Mouse (Mus musculus) erythroblast, embryonic 14.5 days (primary cell): ENCODE measurements around the gene Ldlrad3.

Source experiments
- GATA1 ChIP-seq: IDR thresholded peaks from 2 replicates; pipeline ENCODE4 v1.6.1; 2012; ENCODE audit warnings: low read length, inconsistent platforms, mixed read lengths
- TAL1 ChIP-seq: IDR thresholded peaks from 3 replicates; pipeline ENCODE4 v1.6.1; 2012; ENCODE audit warnings: low read length, inconsistent platforms, mixed read lengths

GRCm38 (mm10) chr2:101933301-101933700 lies 252.9 kb downstream of the Ldlrad3 start:
- TF ChIP-seq TAL1 (no peak), GATA1 (no peak)
